7 mouse cellular contexts compared by ENCODE assay signal in genomic region chr1:86529590-86529989, GRCm38 (mm10). TPM values are rescaled to one million over a fixed set of nuclear protein-coding genes. Genes with fewer than 3 reads are reported as not detected.
DNase-seq lines count a peak whose midpoint lies in the region; ATAC-seq and TF ChIP-seq lines count a peak whose summit lies in the region.

No protein-coding gene starts in this region.

- H3K9ac ChIP-seq in lung, embryonic 15.5 days = peak overlapping the region; percentile 95
- H3K9ac ChIP-seq in forebrain, embryonic 11.5 days (ENCODE audit: low read length) = peak overlapping the region; percentile 100
- H3K9ac ChIP-seq in limb, embryonic 12.5 days (replicated peaks) = peak overlapping the region; percentile 100

- ATAC-seq in lung, embryonic 15.5 days (ENCODE audit: borderline replicate concordance, extremely low read depth, low FRiP score, low TSS enrichment) = no peak
- no peak for ATAC-seq in forebrain, embryonic 11.5 days (replicated peaks; ENCODE audit: low FRiP score)
- ATAC-seq in limb, embryonic 12.5 days (ENCODE audit: insufficient number of reproducible peaks, insufficient read depth, low FRiP score, low TSS enrichment, low read depth) = no peak

- peak overlapping the region; percentile 90 for H3K4me3 ChIP-seq in lung, embryonic 15.5 days
- peak overlapping the region; percentile 100 for H3K4me3 ChIP-seq in forebrain, embryonic 11.5 days (ENCODE audit: low read depth, low read length)
- H3K4me3 ChIP-seq in limb, embryonic 12.5 days (replicated peaks) = peak overlapping the region; percentile 99
- H3K4me3 ChIP-seq in small intestine, adult 2 months (ENCODE audit: low read depth, low read length) = peak overlapping the region; percentile 17

- TF ChIP-seq CTCF in small intestine, adult 2 months (IDR thresholded peaks at IDR 0.05; ENCODE audit: extremely low read depth, insufficient read length, insufficient replicate concordance, low read depth, low read length) = no peak

- H3K9me3 ChIP-seq in lung, embryonic 15.5 days = no peaks in the 10 kb centered on the region
- H3K9me3 ChIP-seq in forebrain, embryonic 11.5 days (ENCODE audit: control insufficient read depth, low read length) = no peaks in the 10 kb centered on the region
- 0 out of 2 replicates have a peak, but pooled peaks cover 4% of the 10 kb centered on the region for H3K9me3 ChIP-seq in limb, embryonic 12.5 days

- H3K4me2 ChIP-seq in lung, embryonic 15.5 days = peak overlapping the region; percentile 86
- peak overlapping the region; percentile 97 for H3K4me2 ChIP-seq in forebrain, embryonic 11.5 days (ENCODE audit: low read depth, low read length, severe bottlenecking)
- H3K4me2 ChIP-seq in limb, embryonic 12.5 days = peak overlapping the region; percentile 79

- peaks cover 38% of the 10 kb centered on the region for H3K4me1 ChIP-seq in lung, embryonic 15.5 days
- peaks cover 13% of the 10 kb centered on the region for H3K4me1 ChIP-seq in forebrain, embryonic 11.5 days (replicated peaks; ENCODE audit: control insufficient read depth, insufficient read depth, low read length)
- peaks cover 35% of the 10 kb centered on the region for H3K4me1 ChIP-seq in limb, embryonic 12.5 days (replicated peaks)
- peaks cover 19% of the 10 kb centered on the region for H3K4me1 ChIP-seq in small intestine, adult 2 months (ENCODE audit: control insufficient read depth, insufficient read depth, insufficient read length, low read length)

- peaks cover 26% of the 10 kb centered on the region for H3K36me3 ChIP-seq in lung, embryonic 15.5 days
- peaks cover 13% of the 10 kb centered on the region; the same call in 1 of the 2 replicates for H3K36me3 ChIP-seq in forebrain, embryonic 11.5 days (ENCODE audit: control insufficient read depth, insufficient read depth, low read length)
- peaks cover 50% of the 10 kb centered on the region for H3K36me3 ChIP-seq in limb, embryonic 12.5 days
- peaks cover 12% of the 10 kb centered on the region for H3K36me3 ChIP-seq in small intestine, adult 2 months (ENCODE audit: control insufficient read depth, insufficient read depth, low read length)

- peak overlapping the region; percentile 100 for H3K27ac ChIP-seq in lung, embryonic 15.5 days
- no peak overlapping the region for H3K27ac ChIP-seq in forebrain, embryonic 11.5 days (ENCODE audit: low read depth, low read length)
- H3K27ac ChIP-seq in limb, embryonic 12.5 days = peak overlapping the region; percentile 59
- H3K27ac ChIP-seq in small intestine, adult 2 months (ENCODE audit: insufficient read depth, low read depth, low read length) = 0 out of 2 replicates have a peak overlapping the region, but pooled peaks have one; percentile 77

- intact Hi-C loops in gastrocnemius, postnatal 14 days (cut with DNase I; ENCODE audit: low total_unique reads) = no loop called here

- TF ChIP-seq POLR2A in small intestine, adult 2 months (IDR thresholded peaks at IDR 0.05; ENCODE audit: low read depth, low read length) = no peak

- 11% methylated on average over 4 of the region's 4 CpGs for WGBS in lung, embryonic 15.5 days
- WGBS in forebrain, embryonic 11.5 days = 49% methylated on average over 4 of the region's 4 CpGs
- 32% methylated on average over 4 of the region's 4 CpGs for WGBS in limb, embryonic 12.5 days
- WGBS in small intestine, adult 2 months = 10% methylated on average over 4 of the region's 4 CpGs

- no peak for DNase-seq in lung, postnatal 4 days
- DNase-seq in forebrain, embryonic 11.5 days (ENCODE audit: low spot score) = no peak
- no peak for DNase-seq in gastrocnemius, postnatal 14 days
- no peak for DNase-seq in natural killer cell, adult 2 months (ENCODE audit: low spot score in 2 of 2)

- no peaks in the 10 kb centered on the region for H3K27me3 ChIP-seq in lung, embryonic 15.5 days
- no peaks in the 10 kb centered on the region for H3K27me3 ChIP-seq in forebrain, embryonic 11.5 days (ENCODE audit: control insufficient read depth, insufficient read depth, low read length)
- no peaks in the 10 kb centered on the region for H3K27me3 ChIP-seq in limb, embryonic 12.5 days
- no peaks in the 10 kb centered on the region for H3K27me3 ChIP-seq in small intestine, adult 2 months (ENCODE audit: control insufficient read depth, insufficient read depth, low read length)

RNA-seq across cellular contexts. Expression of gene Ptma, which starts 3.1 kb away (rescaled TPM):
- 2,819 and 2,940 TPM in 2 replicates for polyA plus RNA-seq in lung, embryonic 15.5 days (2015; fragmentation: Nextera tagmentation; extraction: Ambion mirVana)
- 3,230 and 3,412 TPM in 2 replicates for polyA plus RNA-seq in forebrain, embryonic 11.5 days (2014; fragmentation: Nextera tagmentation; extraction: Ambion mirVana)
- polyA plus RNA-seq in limb, embryonic 12.5 days (2016; fragmentation: Nextera tagmentation; extraction: Ambion mirVana) = 3,930 and 4,018 TPM in 2 replicates
- polyA plus RNA-seq in small intestine, adult 2 months (2012; rRNA removed) = 212 and 749 TPM in 2 replicates
- 100 to 1,000 TPM; 184 to 248 TPM for total RNA-seq in gastrocnemius, postnatal 14 days (2021)

RNA-seq across cellular contexts. Expression of gene Pde6d, which starts 52.8 kb away (rescaled TPM):
- 64.0 and 64.4 TPM in 2 replicates for polyA plus RNA-seq in lung, embryonic 15.5 days (2015; fragmentation: Nextera tagmentation; extraction: Ambion mirVana)
- polyA plus RNA-seq in forebrain, embryonic 11.5 days (2014; fragmentation: Nextera tagmentation; extraction: Ambion mirVana) = 81.0 and 88.0 TPM in 2 replicates
- 89.8 and 90.7 TPM in 2 replicates for polyA plus RNA-seq in limb, embryonic 12.5 days (2016; fragmentation: Nextera tagmentation; extraction: Ambion mirVana)
- 4.0 and 9.7 TPM in 2 replicates for polyA plus RNA-seq in small intestine, adult 2 months (2012; rRNA removed)
- total RNA-seq in gastrocnemius, postnatal 14 days (2021) = 10 to 100 TPM; 25.0 to 30.2 TPM

RNA-seq across cellular contexts. Expression of gene Cops7b, which starts 53.1 kb away (rescaled TPM):
- 36.0 and 37.8 TPM in 2 replicates for polyA plus RNA-seq in lung, embryonic 15.5 days (2015; fragmentation: Nextera tagmentation; extraction: Ambion mirVana)
- 57.1 and 62.3 TPM in 2 replicates for polyA plus RNA-seq in forebrain, embryonic 11.5 days (2014; fragmentation: Nextera tagmentation; extraction: Ambion mirVana)
- polyA plus RNA-seq in limb, embryonic 12.5 days (2016; fragmentation: Nextera tagmentation; extraction: Ambion mirVana) = 57.8 and 59.2 TPM in 2 replicates
- polyA plus RNA-seq in small intestine, adult 2 months (2012; rRNA removed) = 10.7 and 18.4 TPM in 2 replicates
- total RNA-seq in gastrocnemius, postnatal 14 days (2021) = 1 to 10 TPM; 8.2 to 9.6 TPM

Comparison
In these comparisons a context has a peak if more than half of its experiments do, and no peak if none do; other contexts are left out.
1. H3K4me3 ChIP-seq: peak in every context shown above with its lines; median percentile 100 in forebrain, embryonic 11.5 days; 99 in limb, embryonic 12.5 days; 90 in lung, embryonic 15.5 days; 17 in small intestine, adult 2 months.